Mouse (Mus musculus) MEL (cell line): ENCODE measurements around the gene Cercam. TPM values are rescaled to one million over a fixed set of nuclear protein-coding genes. Genes with fewer than 3 reads are reported as not detected.

Experiments used
- DNase-seq: peaks from one replicate; pipeline ENCODE4 v3.0.0; 2011; ENCODE audit warnings: low read depth, low spot score
- H3K27ac ChIP-seq: 2 replicates; pipeline ENCODE4 v1.5.1; 2012; ENCODE audit warnings: low read depth, mild to moderate bottlenecking, control low read depth, low read length, moderate library complexity; ENCODE audit not compliant: control insufficient read depth
- H3K27me3 ChIP-seq, 2 experiments: fragments of 150-350 bp in 1 of 2; sonication (generic) in 1 of 2; 2 replicates each; pipeline ENCODE4 v1.6.1; 2012; ENCODE audit warnings: low read length in 2 of 2, mild to moderate bottlenecking in 2 of 2, improper control_type of control experiment in 1 of 2, moderate library complexity in 1 of 2; ENCODE audit not compliant: insufficient read depth in 2 of 2, control insufficient read depth in 1 of 2
- H3K36me3 ChIP-seq, 2 experiments: 2 replicates each; pipeline ENCODE4 v1.6.1; 2012 to 2014; ENCODE audit warnings: low read length in 2 of 2, improper control_type of control experiment in 1 of 2, inconsistent platforms in 1 of 2, mild to moderate bottlenecking in 1 of 2; ENCODE audit not compliant: insufficient read depth in 2 of 2, control insufficient read depth in 1 of 2
- H3K4me1 ChIP-seq, 2 experiments: fragments of 150-350 bp in 1 of 2; sonication (generic) in 1 of 2; 2 replicates each; pipeline ENCODE4 v1.6.1; 2012; ENCODE audit warnings: low read length in 2 of 2, improper control_type of control experiment in 1 of 2, mild to moderate bottlenecking in 1 of 2; ENCODE audit not compliant: insufficient read depth in 2 of 2, control insufficient read depth in 1 of 2
- H3K4me3 ChIP-seq, 2 experiments: fragments of 150-350 bp in 1 of 2; sonication (generic) in 1 of 2; 2 replicates each; pipeline ENCODE4 v1.5.1; 2012; ENCODE audit warnings: low read depth in 2 of 2, low read length in 2 of 2, mild to moderate bottlenecking in 2 of 2, moderate library complexity in 2 of 2, control low read depth in 1 of 2, improper control_type of control experiment in 1 of 2; ENCODE audit not compliant: control insufficient read depth in 1 of 2, insufficient read depth in 1 of 2
- H3K79me2 ChIP-seq: 2 replicates; pipeline ENCODE4 v1.6.1; 2012; ENCODE audit warnings: mild to moderate bottlenecking, low read length, moderate library complexity; ENCODE audit not compliant: control insufficient read depth, poor library complexity, insufficient read depth
- H3K9ac ChIP-seq: 2 replicates; pipeline ENCODE4 v1.6.1; 2012; ENCODE audit warnings: low read depth, mild to moderate bottlenecking, control low read depth, low read length, moderate library complexity; ENCODE audit not compliant: control insufficient read depth, poor library complexity, severe bottlenecking
- H3K9me3 ChIP-seq: fragments of 150-350 bp; sonication (generic); replicated peaks from 2 replicates; pipeline ENCODE4 v1.6.1; 2012; ENCODE audit warnings: mild to moderate bottlenecking, low read length, improper control_type of control experiment, moderate library complexity; ENCODE audit not compliant: insufficient read depth
- BHLHE40 ChIP-seq: IDR thresholded peaks from 2 replicates; pipeline ENCODE4 v1.6.1; 2012; ENCODE audit warnings: low read depth, mild to moderate bottlenecking, inconsistent platforms, low read length, improper control_type of control experiment, borderline replicate concordance
- CTCF ChIP-seq, 3 experiments: IDR thresholded peaks in 2 of 3; conservative IDR thresholded peaks in 1 of 3; 2 replicates each; pipeline ENCODE4 v1.5.1; 2011 to 2012; ENCODE audit warnings: low read length in 3 of 3, low read depth in 2 of 3, mild to moderate bottlenecking in 2 of 3, improper control_type of control experiment in 1 of 3, inconsistent platforms in 1 of 3, mixed read lengths in 1 of 3, moderate library complexity in 1 of 3; ENCODE audit not compliant: control insufficient read depth in 1 of 3, insufficient read depth in 1 of 3, poor library complexity in 1 of 3, severe bottlenecking in 1 of 3
- EP300 ChIP-seq, 2 experiments: IDR thresholded peaks; 2 replicates each; pipeline ENCODE4 v1.6.1; 2011; ENCODE audit warnings: improper control_type of control experiment in 2 of 2, low read length in 2 of 2, low read depth in 1 of 2, mild to moderate bottlenecking in 1 of 2
- GABPA ChIP-seq: IDR thresholded peaks from 2 replicates; pipeline ENCODE4 v1.6.1; 2012; ENCODE audit warnings: low read depth, mild to moderate bottlenecking, inconsistent platforms, low read length, improper control_type of control experiment, moderate library complexity
- KAT2A ChIP-seq: conservative IDR thresholded peaks from 2 replicates; pipeline ENCODE4 v1.6.1; 2012; ENCODE audit warnings: low read depth, low read length, improper control_type of control experiment, inconsistent platforms
- MAFK ChIP-seq: IDR thresholded peaks from 2 replicates; pipeline ENCODE4 v1.6.1; 2011; ENCODE audit warnings: low read depth, mild to moderate bottlenecking, low read length, improper control_type of control experiment, borderline replicate concordance
- MAX ChIP-seq: IDR thresholded peaks from 2 replicates; pipeline ENCODE4 v1.6.1; 2011; ENCODE audit warnings: low read length, improper control_type of control experiment
- MEF2A ChIP-seq: IDR thresholded peaks from 2 replicates; pipeline ENCODE4 v1.6.1; 2014; ENCODE audit warnings: low read depth, mild to moderate bottlenecking, inconsistent platforms, low read length, improper control_type of control experiment; ENCODE audit not compliant: poor library complexity, insufficient replicate concordance, severe bottlenecking; ENCODE audit errors: extremely low read depth
- MYB ChIP-seq: IDR thresholded peaks from 2 replicates; pipeline ENCODE4 v1.6.1; 2011; ENCODE audit warnings: mild to moderate bottlenecking, low read depth, low read length, improper control_type of control experiment
- MYC ChIP-seq: IDR thresholded peaks from 2 replicates; pipeline ENCODE4 v1.6.1; 2011; ENCODE audit warnings: low read depth, mild to moderate bottlenecking, low read length, improper control_type of control experiment, moderate library complexity
- NELFE ChIP-seq: IDR thresholded peaks from 2 replicates; pipeline ENCODE4 v1.6.1; 2011; ENCODE audit warnings: low read depth, low read length, improper control_type of control experiment
- NRF1 ChIP-seq: IDR thresholded peaks from 2 replicates; pipeline ENCODE4 v1.6.1; 2014; ENCODE audit warnings: low read depth, mild to moderate bottlenecking, inconsistent platforms, low read length, improper control_type of control experiment, moderate library complexity; ENCODE audit not compliant: poor library complexity, insufficient read depth, severe bottlenecking
- POLR2AphosphoS2 ChIP-seq: IDR thresholded peaks from 2 replicates; pipeline ENCODE4 v1.6.1; 2011; ENCODE audit warnings: low read length, improper control_type of control experiment
- RCOR1 ChIP-seq: IDR thresholded peaks from 2 replicates; pipeline ENCODE4 v1.6.1; 2012; ENCODE audit warnings: low read depth, mild to moderate bottlenecking, inconsistent platforms, low read length, improper control_type of control experiment
- SMC3 ChIP-seq: IDR thresholded peaks from 2 replicates; pipeline ENCODE4 v1.6.1; 2011; ENCODE audit warnings: low read depth, low read length, improper control_type of control experiment
- TBP ChIP-seq: IDR thresholded peaks from 2 replicates; pipeline ENCODE4 v1.8.0; 2011; ENCODE audit warnings: low read depth, low read length, improper control_type of control experiment
- TCF12 ChIP-seq: IDR thresholded peaks from 2 replicates; pipeline ENCODE4 v1.6.1; 2014; ENCODE audit warnings: low read depth, mild to moderate bottlenecking, inconsistent platforms, low read length, improper control_type of control experiment, moderate library complexity
- UBTF ChIP-seq: IDR thresholded peaks from 2 replicates; pipeline ENCODE4 v1.6.1; 2012; ENCODE audit warnings: low read depth, mild to moderate bottlenecking, inconsistent platforms, low read length, improper control_type of control experiment, moderate library complexity, borderline replicate concordance; ENCODE audit not compliant: insufficient read depth
- ZC3H11A ChIP-seq: IDR thresholded peaks from 2 replicates; pipeline ENCODE4 v1.6.1; 2012; ENCODE audit warnings: low read depth, mild to moderate bottlenecking, inconsistent platforms, low read length, improper control_type of control experiment
- ZKSCAN1 ChIP-seq: IDR thresholded peaks from 2 replicates; pipeline ENCODE4 v1.6.1; 2012; ENCODE audit warnings: low read depth, mild to moderate bottlenecking, inconsistent platforms, low read length, improper control_type of control experiment, moderate library complexity
- polyA plus RNA-seq, 2 experiments: library from polyadenylated mRNA; stranded (reverse) in 1 of 2; unstranded in 1 of 2; fragments of >175 nt in 1 of 2; fragments of >200 nt in 1 of 2; gene quantifications; 2 replicates each; pipeline versions ENCODE4 v1.2.1 to v1.2.4; 2012; ENCODE audit warnings: low replicate concordance in 2 of 2, low read depth in 1 of 2; ENCODE audit not compliant: insufficient read length in 2 of 2, insufficient read depth in 1 of 2, missing spikeins in 1 of 2
- total RNA-seq: library from RNA; depleted of rRNA; stranded (reverse); fragments of 300-350 nt; gene quantifications from 2 replicates; pipeline ENCODE4 v1.2.3, GENCODE M21; 2012

Gene Cercam
- total and polyA plus RNA-seq, 3 experiments = 8.8 to 23.4 TPM; not detected in 1

- Histone ChIP-seq H3K4me3 (no peak overlapping the region), H3K9me3 (no peaks in the 10 kb centered on the region), H3K79me2 (no peaks in the 10 kb centered on the region), H3K27me3 (no peaks in the 10 kb centered on the region)
- no peak for DNase-seq
- TF ChIP-seq NRF1 (no peak), NELFE (no peak), MYB (no peak), KAT2A (no peak), RCOR1 (no peak), POLR2AphosphoS2 (no peak), BHLHE40 (no peak), MAX (no peak), TBP (no peak), TCF12 (no peak), EP300 (IDR thresholded peaks at IDR 0.05; ENCODE audit: low read depth in 1 of 2, low read length in 2 of 2) (no peak), ZKSCAN1 (no peak), SMC3 (no peak), ZC3H11A (no peak), MAFK (no peak), MEF2A (no peak), MYC (no peak), GABPA (no peak), CTCF (IDR thresholded peaks at IDR 0.05 in 2 of 3, conservative IDR thresholded peaks at IDR 0.05 in 1 of 3; ENCODE audit: control insufficient read depth in 1 of 3, insufficient read depth in 1 of 3, low read depth in 2 of 3, low read length in 3 of 3, poor library complexity in 1 of 3, severe bottlenecking in 1 of 3) (no peak), UBTF (no peak)
- TF ChIP-seq, all 39 proteins: peak for 0
- Histone ChIP-seq H3K9ac (no peak overlapping the region), H3K4me1 (no peaks in the 10 kb centered on the region; a peak in 1 of 4 replicates), H3K36me3 (no peaks in the 10 kb centered on the region; a peak in 1 of 4 replicates), H3K27ac (no peak overlapping the region)
Observed at GRCm38 (mm10) chr2:29849041-29849440, 19.9 kb upstream of the Cercam start.

GRCm38 (mm10) chr2:29849841-29850480 is 19.0 kb upstream of the Cercam start:
- peak; percentile 41 for DNase-seq
- Histone ChIP-seq H3K27ac (no peak overlapping the region), H3K27me3 (no peaks in the 10 kb centered on the region)

More at GRCm38 (mm10) chr2:29849841-29850480, 19.0 kb upstream of the Cercam start:
- Histone ChIP-seq H3K4me3 (no peak overlapping the region), H3K9ac (no peak overlapping the region), H3K79me2 (no peaks in the 10 kb centered on the region), H3K36me3 (peaks cover 0 to 3% of the 10 kb centered on the region in 2 experiments; a peak in 2 of 4 replicates), H3K9me3 (no peaks in the 10 kb centered on the region), H3K4me1 (peaks cover 0 to 4% of the 10 kb centered on the region in 2 experiments; a peak in 2 of 4 replicates)
- TF ChIP-seq ZC3H11A = no peak
- peak in 2 of 3 experiments; percentile 8 to 17; a peak in 1 of 6 replicates for TF ChIP-seq CTCF (IDR thresholded peaks at IDR 0.05 in 2 of 3, conservative IDR thresholded peaks at IDR 0.05 in 1 of 3; ENCODE audit: control insufficient read depth in 1 of 3, insufficient read depth in 1 of 3, low read depth in 2 of 3, low read length in 3 of 3, poor library complexity in 1 of 3, severe bottlenecking in 1 of 3)
